Mouse (Mus musculus) gonadal fat pad, adult 2 months (tissue): ENCODE results near the gene Rnaset2b. TPM values are rescaled to one million over a fixed set of nuclear protein-coding genes. Genes with fewer than 3 reads are reported as not detected.
"Not testable (repeated sequence)": the region's sequence is repeated elsewhere in the genome, so short reads cannot be mapped to it uniquely, and the experiment has no call there.

ENCODE experiments used
- DNase-seq: peaks from one replicate; pipeline ENCODE4 v3.0.0-alpha.2; 2012; ENCODE audit warnings: low read depth
- polyA plus RNA-seq: library from polyadenylated mRNA; depleted of rRNA; stranded (reverse); fragments of >200 nt; gene quantifications from 2 replicates; pipeline ENCODE4 v1.2.3, GENCODE M21; 2012; rRNA removed

Gene Rnaset2b
- polyA plus RNA-seq: 171 and 198 TPM in 2 replicates

DNA sequence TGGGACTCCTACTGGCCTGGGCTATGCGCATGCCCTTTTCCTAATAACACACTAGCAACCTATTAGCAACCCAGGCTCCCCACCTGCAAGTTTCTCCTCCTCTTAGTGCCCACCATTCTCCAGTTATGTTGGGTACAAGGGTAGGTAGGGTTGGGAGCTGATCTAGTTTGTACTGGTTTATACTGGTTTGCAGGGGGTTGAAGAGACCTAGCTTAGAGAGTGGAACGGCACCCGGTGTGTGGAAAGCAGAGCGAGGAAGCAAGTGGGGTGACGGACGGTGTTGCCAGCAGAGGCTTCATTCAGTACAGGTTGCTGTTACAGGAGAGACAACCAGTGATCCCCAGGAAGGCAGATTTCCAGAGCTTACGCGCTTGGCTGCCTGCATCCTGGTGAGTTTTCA lies at the start of gene Rnaset2b:
Gene Rnaset2b, plus strand, starts transcription at position 301 of the 400 bp plus-strand sequence.
- DNase-seq: not testable (repeated sequence)

DNA sequence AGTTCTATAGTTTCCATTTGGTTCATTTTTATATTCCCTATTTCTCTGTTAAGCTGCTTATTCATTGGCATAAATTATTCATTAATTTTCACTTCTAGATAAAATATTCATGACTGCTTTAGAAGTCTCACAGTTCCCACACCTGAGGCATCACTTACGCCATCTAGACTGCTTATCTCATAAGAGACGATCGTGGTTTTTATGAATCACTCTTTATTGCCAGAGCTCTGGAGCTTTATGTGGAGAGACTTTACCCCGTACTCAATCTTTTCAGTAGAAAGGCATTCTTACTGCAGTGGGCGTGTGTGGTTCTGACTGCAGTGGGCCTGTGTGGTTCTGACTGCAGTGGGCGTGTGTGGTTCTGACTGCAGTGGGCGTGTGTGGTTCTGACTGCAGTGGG lies 38.8 kb upstream of the Rnaset2b start:
- not testable (repeated sequence) for DNase-seq

DNA sequence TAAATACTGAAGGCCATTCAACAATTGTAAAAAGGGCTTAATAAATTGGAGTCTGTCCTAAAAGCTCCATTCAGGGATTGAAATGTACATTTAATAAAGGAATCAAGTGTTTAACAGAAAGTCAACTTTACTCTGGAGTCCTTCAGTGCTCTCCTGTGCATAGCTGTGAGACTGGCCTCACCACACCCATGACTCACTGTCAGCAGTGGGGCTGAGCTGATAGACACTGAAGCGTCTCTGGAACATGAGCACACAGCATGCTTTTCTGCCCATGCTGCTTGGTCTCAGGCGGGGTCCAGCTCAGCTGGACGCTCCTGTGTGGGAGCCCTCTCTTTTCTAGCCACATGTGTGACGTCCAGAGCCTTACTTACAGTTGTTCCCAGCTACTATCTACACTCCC lies 27.9 kb upstream of the Rnaset2b start:
- not testable (repeated sequence) for DNase-seq

DNA sequence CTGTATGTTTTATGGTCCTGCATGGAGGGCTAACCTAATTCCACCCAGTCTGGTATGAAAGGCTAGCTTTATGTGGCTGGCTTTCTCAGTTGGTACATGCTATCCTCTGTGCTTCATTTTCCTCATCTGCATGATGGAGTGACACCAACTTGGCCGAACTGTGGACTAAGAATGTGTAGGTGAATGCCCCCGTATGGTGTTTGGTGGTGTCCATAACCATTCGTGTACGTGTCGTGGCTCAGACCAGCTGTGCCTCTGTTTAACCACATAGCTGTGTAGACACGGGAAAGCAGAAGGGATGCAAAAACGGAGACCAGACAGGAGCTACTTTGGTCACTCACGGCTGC lies 22.8 kb upstream of the Rnaset2b start:
- DNase-seq: not testable (repeated sequence)

DNA sequence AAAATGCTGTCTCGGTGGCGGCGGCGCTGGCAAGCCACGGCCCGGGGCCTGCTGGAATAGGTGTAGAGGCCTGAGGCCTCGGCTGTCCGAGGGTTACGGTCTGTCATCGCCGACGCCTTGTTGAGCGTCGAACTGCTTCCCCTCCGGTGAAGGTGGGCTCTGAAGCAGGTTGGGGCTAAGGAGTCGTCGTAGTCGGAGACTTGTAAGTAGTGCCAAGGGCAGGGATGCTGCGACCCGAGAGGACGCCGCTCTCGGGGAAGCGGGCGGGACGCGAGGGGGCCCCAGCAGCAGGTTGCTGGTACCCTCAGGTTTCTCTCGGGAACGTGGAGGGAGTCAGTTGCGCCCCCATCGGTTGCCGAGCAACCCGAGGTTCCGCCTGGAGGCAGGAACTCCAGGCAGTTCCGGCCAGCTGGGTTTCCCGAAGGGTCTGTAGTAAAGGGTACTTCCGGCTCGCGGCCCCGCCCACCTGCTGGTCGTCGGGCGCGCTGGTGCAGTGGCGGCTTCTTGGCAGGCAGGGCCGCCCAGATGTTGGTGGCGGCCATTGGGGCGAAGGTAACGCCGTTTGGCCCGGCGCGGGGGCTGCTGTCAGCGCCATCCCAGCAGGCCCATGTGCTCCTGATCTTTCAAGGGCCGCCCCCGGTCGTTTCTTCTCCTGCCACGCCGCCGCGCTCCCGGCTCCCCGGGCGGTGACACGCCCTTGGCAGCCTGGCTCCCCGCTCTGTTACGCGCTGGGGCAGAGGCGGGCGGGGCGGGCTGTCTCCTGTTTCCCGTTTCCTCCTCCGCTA lies 22.3 kb upstream of the Rnaset2b start, which contains the start of gene Rsph3b:
Gene Rsph3b, minus strand, starts transcription at position 699 of the 785 bp plus-strand sequence.
- not testable (repeated sequence) for DNase-seq

DNA sequence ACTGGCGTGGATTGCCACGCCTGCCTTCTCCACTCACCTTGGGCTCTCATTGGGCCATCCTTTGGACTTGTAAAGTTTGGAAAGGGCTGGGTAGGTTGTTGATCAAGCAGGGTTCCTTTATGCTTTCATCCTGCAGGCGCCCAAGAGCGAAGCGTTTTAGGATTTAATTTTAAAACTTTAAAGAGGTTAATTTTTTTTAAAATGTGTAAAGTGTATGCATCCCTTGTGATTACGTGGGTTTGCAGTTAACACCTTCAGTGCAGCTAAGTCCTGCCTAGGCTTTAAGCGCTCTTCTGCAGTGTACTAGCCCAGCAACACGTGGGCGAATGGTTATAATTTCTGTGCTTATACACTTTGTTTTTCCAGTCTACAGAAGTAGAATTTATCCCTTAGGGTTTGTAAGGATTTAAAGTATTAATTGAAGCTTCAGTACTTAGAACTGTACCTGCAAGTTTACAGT lies 21.6 kb upstream of the Rnaset2b start:
- DNase-seq: not testable (repeated sequence)

DNA sequence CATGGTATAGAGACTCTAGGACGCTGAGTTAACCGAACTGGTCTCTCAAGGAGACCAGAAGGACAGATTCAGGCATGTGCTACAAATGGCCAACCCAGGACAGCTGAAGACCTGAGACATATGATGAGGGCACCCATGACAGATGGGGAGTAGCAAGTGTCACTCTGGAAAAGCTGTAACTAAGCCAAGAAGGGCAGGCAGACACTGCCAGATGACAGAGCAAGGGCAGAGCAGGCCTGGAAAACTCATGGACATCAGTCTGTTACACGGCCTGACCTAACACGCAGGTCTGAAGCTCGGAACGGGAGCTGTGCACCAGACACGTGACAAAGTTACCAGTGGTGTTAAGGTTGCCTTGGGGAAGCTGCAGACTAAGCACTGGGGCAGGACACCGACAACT lies 11.6 kb upstream of the Rnaset2b start:
- not testable (repeated sequence) for DNase-seq

DNA sequence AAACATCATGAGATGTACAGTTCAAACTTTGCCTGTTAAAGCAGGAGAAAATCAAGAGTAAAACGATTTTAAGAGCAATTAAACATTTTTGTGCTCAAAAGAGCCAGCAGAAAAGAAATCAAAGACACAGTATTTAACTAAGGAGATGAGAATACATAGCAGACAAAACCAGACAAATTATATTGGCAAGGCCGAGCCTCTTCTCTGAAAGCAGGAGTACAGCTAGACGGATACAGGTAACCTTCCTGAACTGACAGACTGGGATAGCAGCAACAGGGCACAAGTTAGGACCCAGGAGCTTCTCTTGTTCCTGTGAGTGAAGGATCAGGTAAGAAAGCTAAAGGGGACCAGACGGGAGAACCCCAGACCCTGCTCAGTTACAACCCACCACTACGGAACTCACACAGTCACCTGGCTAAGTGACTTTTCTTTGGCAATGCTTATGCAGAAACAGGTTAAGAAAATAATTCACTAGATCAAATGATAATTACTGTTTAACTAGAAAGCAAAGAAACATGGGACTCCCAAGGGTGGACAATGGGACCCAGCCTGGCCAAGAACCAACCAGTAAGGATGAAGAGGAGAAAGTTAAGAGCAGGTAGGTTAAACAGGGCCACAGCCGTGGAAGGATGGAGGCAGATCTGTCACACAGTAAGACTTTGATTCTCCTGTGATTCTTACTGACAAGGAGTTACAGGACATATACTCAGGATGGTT lies 10.7 kb upstream of the Rnaset2b start:
- not testable (repeated sequence) for DNase-seq

DNA sequence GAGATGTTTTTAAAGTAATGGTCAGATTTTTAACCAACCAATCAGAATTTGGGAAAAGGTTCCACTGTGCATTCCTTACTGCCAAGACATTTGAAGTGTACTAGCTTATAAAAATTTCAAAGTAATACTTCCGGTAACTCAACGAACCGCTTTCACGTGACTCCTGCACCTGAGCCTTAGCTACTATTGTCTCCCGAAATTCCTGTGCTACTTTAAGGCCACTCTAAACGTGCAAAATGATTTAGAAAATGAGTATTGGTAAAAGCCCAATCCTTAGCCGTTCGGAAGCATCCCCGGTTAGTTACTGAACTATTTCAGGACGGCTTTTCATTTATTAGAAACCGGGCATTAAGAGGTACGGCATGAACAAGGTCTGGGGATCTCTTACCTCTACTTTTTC lies 10.1 kb upstream of the Rnaset2b start:
- not testable (repeated sequence) for DNase-seq

DNA sequence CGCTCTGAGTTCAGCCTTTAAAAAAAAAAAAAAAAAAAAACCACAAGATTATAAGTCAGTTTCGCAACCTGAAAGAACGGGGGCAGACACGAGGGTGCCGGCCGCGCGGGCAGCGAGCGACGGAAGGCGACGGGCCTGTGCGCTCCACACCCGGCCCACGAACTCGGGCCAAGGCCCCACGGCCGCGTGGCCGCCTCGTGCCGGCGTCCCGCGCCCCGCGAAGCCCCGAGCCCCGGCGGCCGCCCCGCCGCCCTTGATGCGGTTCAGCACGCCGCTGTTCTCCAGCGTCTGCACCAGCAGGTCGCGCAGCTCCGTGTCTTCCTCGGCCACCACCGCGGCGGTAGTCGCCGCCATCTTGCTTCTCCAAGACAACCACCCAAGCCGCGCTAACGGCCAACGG lies 9.7 kb upstream of the Rnaset2b start, which contains the start of gene Tagap1:
Gene Tagap1, minus strand, starts transcription at position 381 of the 400 bp plus-strand sequence.
- DNase-seq: not testable (repeated sequence)

DNA sequence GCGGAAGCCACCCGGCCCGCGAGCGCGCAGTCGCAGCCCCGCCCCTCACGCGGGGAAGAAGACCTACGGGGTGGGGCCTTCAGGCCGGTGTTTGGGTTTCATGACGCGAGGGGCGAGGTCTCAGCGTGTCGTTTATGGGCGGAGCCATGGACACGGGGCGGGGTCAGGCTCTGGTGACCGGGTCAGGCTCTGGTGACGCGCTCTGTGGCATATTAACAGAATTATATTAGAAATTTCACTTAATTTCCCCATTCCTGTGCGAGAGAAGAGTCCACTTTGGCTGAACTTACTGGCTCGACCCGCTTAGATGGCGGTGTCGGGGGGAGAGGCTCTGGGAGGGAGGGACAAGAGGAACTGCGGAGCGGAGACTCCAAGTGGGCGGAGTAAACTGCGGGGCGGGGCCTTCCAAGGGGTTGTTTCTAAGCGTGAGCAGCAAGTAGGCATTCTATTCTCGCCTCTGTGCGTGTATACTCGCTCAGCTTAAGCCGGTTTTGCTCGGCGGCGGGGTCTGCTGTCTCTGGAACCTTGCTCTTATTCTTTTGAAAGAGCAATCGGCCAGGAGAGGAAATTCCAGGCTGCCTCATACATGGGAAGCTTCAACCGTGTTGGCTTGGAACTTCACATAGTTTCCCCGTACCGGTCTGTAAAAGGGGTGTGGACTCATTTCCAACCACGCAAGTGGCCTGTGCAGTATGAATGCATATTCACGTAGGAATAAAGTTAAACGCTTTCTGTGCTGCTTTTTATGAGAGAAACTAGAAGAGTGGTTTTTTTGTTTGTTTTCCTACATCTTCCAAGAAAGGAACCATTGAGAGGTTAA lies 9.0 kb upstream of the Rnaset2b start:
- DNase-seq: not testable (repeated sequence)

DNA sequence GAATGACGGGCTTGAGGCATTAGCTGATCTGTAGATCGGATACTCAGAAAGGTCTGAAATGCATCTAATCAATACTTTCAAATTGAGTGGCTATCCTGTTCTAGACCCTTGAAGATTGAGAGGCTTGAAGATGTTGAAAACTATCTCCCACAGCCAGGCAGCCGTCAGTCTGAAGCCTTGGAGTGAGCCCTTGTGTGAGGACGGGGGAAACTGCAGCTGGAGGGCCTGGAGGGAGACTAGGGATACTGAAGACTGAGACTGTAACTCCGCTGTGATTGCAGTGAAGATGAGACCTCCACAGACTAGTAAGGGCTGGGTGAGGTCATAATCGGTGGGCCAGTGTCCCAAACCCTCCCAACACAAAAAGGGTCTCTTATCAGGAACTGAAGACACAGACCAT lies 8.1 kb upstream of the Rnaset2b start:
- DNase-seq: not testable (repeated sequence)

DNA sequence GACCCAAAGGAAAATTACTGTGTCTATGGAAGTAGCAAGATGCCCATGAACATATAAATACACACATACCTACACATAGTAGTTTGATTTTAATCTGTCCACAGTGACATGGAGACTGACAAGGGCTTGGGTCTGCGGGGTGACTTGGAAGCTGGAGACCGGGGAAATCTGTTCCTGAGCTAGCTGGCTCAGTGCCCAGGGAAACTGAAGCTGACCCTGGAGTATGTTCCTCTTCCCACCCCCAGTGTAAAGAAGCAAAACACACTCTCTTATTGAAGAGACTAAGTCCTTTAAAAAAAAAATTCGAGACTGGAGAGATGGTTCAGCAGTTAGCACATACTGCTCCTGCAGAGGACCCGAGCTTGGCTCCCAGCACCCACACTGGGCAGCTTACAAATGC lies 7.5 kb upstream of the Rnaset2b start:
- DNase-seq: not testable (repeated sequence)

DNA sequence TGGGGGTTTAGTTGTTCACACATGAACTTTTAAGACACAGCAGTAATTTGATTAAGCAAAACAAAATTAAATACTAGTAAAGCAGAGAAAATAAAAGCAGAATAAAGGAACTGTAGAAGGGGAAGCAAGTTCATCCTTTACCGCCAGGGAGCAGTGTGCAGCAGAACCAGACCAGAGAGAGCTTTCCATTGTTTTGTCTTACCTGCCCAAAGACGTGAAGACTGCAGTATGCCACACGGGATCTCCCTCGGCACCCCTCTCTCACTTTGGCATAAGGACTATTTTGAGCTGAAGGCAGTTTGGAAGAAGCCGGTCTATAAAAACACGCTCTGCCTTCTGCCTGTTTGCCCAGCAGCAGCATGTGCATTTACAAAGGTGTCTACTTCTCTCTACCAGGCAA lies 5.1 kb upstream of the Rnaset2b start:
- DNase-seq: not testable (repeated sequence)

DNA sequence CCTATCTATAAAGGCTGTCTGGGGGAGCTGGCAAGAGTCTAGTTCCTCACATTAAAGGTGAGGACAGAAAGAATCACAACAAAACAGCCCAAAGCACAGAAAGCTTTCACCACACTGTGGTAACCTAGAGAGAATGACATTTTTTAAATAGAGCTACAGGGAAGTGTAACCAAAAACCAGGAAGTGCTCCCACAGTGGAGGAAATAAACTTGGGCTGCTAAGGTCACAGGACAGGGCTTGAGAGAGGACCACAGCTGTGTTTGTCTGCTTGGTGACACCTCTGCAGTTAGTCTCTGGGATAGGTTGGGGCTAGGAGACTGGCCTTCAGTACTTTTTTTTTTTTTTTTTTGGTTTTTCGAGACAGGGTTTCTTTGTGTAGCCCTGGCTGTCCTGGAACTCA lies 2.8 kb upstream of the Rnaset2b start:
- not testable (repeated sequence) for DNase-seq

DNA sequence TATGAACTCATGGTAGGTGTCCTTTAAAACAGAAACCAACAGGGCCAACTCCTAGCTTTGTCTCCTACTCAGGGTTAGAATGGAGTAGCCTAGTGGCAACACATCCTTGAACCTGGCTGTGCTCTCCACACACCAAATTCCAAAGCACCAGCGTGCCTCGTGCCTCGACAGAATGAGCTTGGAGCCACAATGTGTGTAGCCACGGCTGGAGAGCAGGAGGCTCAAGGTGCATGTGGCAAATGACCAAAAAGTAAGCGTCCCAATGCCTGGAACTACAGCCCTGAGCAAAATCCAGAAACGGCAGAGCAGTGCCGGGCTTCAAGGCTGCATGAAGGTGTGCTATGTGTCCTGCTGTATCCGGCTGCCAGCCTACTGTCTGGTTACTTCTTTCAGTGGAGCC lies 804 bp downstream of the Rnaset2b start:
- not testable (repeated sequence) for DNase-seq

DNA sequence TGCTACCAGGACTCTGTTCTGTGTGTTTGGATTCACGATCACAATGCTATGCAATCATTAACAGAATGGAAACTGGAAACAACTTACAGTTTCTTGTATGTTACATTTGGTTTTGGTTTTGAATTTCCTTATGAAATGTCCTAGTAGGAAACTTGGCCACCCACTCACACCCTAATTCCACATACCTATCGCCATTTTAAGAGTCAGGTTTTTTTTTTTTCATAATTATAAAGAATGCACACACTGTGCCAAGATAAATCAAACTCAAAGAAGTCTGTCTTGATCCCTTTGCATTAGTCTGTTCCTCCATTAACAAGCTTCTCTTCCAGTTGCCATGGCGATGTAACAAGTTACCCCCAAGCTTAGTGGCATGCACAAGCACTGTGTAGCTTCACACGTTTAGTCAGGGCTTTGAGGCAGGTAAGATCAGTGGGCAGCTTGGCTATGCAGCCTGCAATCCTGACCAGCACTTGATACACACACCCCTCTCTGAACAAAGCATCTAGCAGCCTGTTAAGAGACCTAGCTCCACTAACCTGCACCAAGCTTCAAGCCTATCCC lies 2.5 kb downstream of the Rnaset2b start:
- DNase-seq: not testable (repeated sequence)

DNA sequence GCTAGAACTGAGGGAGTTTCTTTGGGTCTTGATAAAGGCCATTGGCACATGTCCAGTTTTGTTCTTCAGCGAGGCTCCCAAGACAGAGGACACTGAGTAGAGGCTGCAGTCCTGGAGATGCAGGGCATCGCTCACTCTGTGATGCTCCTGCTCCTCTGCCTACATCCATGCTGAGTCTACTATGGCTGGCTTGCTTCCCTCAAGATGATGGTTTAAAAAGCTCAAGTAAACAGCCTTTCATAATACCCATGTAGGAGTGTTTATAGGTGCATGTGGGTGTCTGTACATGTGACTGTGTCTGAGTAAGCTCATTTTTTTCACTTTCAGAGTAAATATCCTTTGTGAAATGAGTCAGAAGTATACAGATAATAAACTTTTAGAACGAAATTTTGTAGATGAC lies 4.6 kb downstream of the Rnaset2b start:
- DNase-seq: not testable (repeated sequence)

DNA sequence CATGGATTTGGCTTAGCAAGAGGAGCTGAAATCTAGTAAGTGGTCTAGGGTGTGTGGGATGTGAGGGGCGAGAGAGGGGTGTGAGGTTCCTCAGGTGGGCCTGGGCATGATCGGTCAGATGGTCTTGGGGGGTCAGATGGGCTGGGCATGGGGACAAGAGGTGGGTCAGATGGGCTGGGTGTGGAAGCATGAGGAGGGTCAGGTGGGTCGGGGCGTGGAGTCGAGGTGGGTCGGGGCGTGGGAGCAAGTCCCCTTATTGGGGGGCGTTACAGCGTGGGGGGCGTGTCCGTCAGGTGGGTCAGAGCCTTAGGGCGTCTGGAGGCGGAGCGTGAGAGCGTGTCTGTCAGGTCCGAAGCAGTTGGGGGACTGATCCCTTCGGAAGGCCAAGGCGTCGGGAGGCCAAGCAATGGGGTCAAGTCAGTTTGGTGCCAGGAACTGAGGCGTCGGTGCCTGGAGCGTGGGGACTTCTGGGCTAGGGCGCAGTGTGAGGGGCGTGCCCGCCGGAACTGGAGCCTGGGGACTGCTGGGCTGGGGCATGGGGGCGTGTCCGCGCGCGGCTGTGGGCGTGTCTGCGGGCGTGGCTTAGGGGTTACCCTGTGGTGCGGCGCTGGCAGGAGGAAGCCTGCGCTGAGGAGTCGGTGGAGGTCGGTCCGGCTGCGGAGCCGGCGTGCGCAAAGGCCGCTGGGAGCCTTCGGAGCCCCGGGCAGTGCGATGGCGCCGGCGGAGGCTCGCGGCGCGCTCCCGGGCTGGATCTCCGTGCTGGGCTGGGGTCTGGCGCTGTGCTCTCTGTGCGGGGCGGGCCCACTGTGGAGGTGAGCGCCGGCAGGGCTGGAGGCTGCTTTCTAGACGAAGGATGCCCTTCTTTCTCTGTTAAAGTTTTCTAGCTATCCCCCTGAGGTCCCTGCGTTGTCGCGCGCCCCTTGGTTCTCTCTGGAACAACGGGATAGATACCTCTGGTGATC lies 8.1 kb downstream of the Rnaset2b start, which contains the start of gene Gm49721:
Gene Gm49721, plus strand, starts transcription at position 618 of the 962 bp plus-strand sequence.
- DNase-seq: not testable (repeated sequence)

DNA sequence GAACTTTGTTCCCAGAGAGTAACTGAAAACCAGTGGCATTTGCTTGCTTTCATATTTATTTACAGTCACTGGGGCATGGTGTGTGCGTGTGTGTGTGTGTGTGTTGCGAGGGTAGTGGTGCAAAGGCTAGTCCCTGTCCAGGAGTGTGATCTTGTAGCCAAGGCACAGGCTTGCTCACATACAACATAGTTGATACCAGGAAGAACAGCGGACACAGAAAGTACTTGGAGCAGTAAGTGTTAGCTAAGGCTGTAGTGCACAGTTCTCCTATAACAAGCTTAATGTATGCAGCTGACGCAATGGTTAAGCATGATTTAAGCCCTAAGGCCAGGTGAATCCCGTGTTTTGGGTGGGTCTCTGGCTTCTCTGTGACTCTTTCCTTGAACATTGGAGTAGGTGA lies 8.9 kb downstream of the Rnaset2b start:
- not testable (repeated sequence) for DNase-seq
